Mouse (Mus musculus): Measurements from ENCODE around the gene Hs3st5.
A peak's percentile ranks its signal among the peaks of the same experiment; 100 is the strongest.
"Not testable (repeated sequence)": the region's sequence is repeated elsewhere in the genome, so short reads cannot be mapped to it uniquely, and the experiment has no call there.

The Hs3st5 gene

GRCm38 (mm10) chr10:36557673-36558072 lies 51.1 kb downstream of the Hs3st5 start:
- DNase-seq (ENCODE audit: inconsistent ontology term) = no peak

GRCm38 (mm10) chr10:36558736-36559135 lies 52.1 kb downstream of the Hs3st5 start:
- no peak for DNase-seq (ENCODE audit: inconsistent ontology term)

- peak; percentile 33 for DNase-seq (ENCODE audit: inconsistent ontology term)
Measured at GRCm38 (mm10) chr10:36567258-36567657, 60.6 kb downstream of the Hs3st5 start.

GRCm38 (mm10) chr10:36572540-36572939 lies 65.9 kb downstream of the Hs3st5 start:
- no peak for DNase-seq (ENCODE audit: inconsistent ontology term)

- DNase-seq (ENCODE audit: inconsistent ontology term) = no peak
Measured at GRCm38 (mm10) chr10:36578375-36579145, 71.9 kb downstream of the Hs3st5 start.

- DNase-seq (ENCODE audit: inconsistent ontology term) = no peak
Measured at GRCm38 (mm10) chr10:36610400-36610799, 103.8 kb downstream of the Hs3st5 start.

DNA sequence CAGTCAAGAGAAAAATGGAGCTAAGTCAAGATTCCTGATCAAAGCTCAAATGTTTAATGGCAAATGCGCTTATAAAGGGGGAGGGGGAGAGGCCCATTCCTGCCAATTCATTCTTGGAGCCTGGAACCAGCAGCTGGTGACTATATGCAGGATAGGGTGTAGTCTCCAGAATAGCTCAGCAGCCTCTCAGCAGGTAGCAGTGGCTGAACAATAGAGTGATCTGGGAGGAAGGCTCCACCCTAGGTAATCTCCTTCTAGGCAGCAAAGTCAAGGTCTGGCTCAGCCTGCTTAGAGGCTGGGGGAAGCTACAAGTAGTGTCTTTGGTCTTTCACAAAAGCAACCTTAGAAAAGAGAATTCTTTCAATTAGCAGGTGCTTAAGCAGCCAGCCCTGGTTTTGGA lies 104.8 kb downstream of the Hs3st5 start:
- not testable (repeated sequence) for DNase-seq (ENCODE audit: inconsistent ontology term)

GRCm38 (mm10) chr10:36623037-36623436 lies 116.4 kb downstream of the Hs3st5 start:
- DNase-seq (ENCODE audit: inconsistent ontology term) = no peak

- DNase-seq (ENCODE audit: inconsistent ontology term) = no peak
Measured at GRCm38 (mm10) chr10:36627952-36628351, 121.3 kb downstream of the Hs3st5 start.

DNA sequence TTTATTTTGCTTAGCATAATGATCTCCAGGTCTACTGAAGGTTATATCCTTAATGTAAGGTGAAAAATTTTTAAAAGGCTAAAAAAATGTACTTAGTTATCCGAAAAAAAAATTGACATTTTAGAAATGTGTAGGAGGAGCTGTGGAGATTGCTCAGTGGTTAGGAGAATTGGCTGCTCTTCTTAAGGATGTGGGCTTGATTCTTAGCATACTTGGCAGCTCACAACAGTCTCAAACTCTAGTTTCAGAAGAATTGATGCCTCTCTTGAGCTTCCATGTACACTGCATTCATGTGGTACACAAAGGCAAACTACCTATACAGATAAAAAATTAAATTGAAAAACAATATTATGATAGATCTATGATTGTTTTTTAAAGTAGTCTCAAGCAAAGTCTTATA lies 125.1 kb downstream of the Hs3st5 start:
- no peak for DNase-seq (ENCODE audit: inconsistent ontology term)

- no peak for DNase-seq (ENCODE audit: inconsistent ontology term)
Measured at GRCm38 (mm10) chr10:36650653-36651052, 144.0 kb downstream of the Hs3st5 start.

GRCm38 (mm10) chr10:36713974-36714373 lies 207.4 kb downstream of the Hs3st5 start:
- DNase-seq (ENCODE audit: inconsistent ontology term) = no peak

GRCm38 (mm10) chr10:36726239-36726638 lies 219.6 kb downstream of the Hs3st5 start:
- no peak for DNase-seq (ENCODE audit: inconsistent ontology term)

DNA sequence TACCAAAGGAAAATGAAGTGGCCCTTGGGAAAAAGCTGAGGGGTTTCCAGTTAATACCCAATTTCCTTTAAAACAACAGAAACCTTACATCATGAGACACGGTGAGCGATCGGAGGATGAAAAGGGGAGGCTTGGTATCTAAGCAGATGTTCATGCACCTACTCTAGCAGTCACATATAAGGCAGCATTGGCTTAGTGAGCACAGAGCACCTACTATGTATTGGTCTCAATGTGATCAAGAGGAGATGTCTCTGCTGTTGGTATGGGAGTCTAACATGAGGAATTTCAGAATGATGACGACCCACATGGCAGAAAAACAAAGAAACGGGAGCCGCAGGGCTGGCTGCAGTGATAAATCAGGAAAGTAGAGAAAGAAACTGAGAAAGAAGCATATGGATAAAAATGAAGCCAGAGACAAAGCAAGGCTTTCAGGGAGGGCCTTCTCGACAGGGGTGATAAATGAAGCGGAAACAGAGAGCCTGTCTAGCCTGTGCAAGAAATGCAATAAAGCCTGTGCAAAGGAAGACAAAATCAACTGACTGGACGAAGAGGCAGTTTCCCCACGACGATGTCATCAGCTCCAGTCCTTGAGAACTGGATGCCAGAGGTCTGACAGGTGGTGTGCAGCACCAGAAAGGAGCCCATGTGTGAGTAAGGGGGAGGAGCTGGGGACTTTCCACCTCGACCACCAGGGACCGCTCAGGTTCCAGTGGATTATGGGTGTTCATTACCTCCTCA lies 222.9 kb downstream of the Hs3st5 start:
- DNase-seq (ENCODE audit: inconsistent ontology term) = peak; percentile 7

DNA sequence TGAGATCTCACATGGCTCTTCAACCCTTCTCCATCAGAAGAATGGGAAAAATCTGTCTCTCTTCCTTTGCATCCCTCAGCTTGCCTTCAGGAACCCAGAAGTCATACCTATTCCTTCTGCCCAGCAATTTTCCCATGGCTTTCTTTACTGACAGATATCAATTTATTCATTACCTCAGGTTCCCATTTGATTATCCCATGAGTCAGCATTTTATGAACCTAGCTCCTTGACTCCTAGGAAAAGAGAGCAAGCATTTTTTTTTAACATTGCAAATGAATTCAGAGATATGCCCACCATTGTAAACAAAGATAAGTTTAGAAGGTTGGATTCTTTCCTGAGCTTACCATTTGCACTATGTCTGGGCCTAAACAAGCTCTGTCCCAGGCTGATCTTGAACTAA lies 232.8 kb downstream of the Hs3st5 start:
- no peak for DNase-seq (ENCODE audit: inconsistent ontology term)

GRCm38 (mm10) chr10:36750021-36750420 lies 243.4 kb downstream of the Hs3st5 start:
- DNase-seq (ENCODE audit: inconsistent ontology term) = no peak

DNA sequence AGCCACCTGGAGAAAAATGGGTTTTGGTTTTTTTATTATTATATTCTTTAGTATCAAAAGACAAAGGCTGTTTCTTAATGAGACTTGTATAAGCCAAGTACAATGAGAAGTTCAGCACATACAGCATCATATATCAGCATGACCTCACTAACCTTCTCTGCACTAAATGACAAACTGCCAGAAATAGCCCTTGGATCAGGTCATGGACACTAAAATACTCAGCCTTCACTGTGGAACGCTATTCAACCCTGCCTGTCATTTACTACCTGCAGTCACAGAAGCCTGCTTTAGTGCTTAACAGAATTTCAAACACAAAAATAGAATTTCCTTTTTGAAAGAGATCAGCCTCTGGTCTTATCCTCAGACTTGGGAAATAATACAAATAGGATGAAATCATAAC lies 247.9 kb downstream of the Hs3st5 start:
- DNase-seq (ENCODE audit: inconsistent ontology term) = no peak

DNA sequence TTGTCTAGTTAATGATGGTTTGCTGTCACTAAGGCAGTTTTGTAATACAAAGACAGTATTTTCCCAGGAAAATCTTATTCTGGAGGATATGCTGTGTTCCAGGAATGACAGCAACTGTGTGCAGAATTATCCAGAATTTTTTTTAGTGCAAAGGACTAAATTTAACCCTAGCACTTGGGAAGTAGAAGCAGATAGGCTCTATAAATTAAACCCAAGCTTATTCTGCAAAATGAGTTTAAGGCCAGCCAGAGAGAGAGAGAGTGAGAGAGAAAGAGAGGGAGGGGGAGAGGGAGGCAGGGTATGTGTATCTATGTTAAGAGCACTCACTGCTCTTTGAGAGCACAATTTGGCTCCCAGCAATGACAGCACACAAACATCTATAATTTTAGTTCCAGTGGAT lies 267.0 kb downstream of the Hs3st5 start:
- DNase-seq (ENCODE audit: inconsistent ontology term) = no peak

GRCm38 (mm10) chr10:36774898-36775297 lies 268.3 kb downstream of the Hs3st5 start:
- no peak for DNase-seq (ENCODE audit: inconsistent ontology term)

- no peak for DNase-seq (ENCODE audit: inconsistent ontology term)
Measured at GRCm38 (mm10) chr10:36781641-36782040, 275.0 kb downstream of the Hs3st5 start.

DNA sequence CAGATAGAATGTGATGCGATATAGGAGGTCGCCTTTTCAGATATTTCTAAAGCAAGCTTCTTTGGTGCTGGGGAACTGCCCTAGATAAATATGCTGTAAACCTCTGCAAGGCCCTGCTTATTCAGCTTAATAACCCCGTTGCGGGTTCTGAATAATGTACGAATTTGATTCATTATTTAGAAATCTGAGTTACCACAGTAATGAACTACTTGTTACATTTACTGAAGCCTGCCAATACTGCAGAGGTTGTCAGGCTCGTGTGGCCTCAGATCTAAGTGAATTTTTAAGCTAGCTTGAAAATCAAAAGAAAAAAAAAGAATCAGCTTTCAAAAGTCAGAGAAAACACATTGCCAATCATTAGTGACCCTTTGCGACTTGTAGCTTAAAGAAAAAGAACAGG lies 280.4 kb downstream of the Hs3st5 start:
- DNase-seq (ENCODE audit: inconsistent ontology term) = no peak

DNA sequence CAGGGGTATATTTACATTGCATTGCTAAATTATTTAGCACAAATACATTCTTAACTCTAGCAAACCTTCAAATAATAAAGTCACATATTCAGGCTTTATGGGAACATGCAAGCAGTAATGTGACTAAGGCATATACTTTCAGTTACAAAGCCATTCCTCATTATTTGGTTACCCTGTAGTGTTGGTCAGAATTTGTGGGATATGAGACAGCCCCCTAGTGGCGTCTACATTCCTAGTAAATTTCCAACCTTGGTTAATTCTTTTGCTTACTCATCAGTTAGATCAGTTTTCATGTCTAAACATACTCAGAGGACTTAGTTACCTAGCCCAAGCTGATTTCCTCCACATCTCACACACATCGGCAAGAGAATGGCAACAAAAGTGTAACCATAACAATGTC lies 285.2 kb downstream of the Hs3st5 start:
- peak; percentile 45 for DNase-seq (ENCODE audit: inconsistent ontology term)

DNA sequence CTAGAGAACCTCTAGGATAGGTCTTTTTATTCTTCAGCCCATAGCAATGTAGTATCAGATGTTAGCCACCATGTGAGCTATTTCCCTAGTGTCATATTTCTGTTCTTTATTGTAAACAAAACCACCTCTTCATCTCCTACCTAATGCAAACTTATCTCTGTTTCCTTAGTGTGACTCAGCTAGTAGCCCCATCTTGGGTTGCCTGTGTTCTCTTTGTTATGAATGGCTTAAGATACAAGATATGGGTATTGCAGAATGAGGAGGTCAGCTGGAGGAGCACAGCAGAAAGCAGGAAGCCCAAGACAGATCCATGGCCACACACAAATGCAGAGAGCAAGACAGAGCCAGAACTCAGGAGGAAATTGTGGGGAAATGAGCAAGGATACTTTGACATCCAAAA lies 288.7 kb downstream of the Hs3st5 start:
- DNase-seq (ENCODE audit: inconsistent ontology term) = no peak

Measured in Muller cell, postnatal 12 days (primary cell).